ENCODE assay signal across 18 mouse cellular contexts in the genomic region with DNA sequence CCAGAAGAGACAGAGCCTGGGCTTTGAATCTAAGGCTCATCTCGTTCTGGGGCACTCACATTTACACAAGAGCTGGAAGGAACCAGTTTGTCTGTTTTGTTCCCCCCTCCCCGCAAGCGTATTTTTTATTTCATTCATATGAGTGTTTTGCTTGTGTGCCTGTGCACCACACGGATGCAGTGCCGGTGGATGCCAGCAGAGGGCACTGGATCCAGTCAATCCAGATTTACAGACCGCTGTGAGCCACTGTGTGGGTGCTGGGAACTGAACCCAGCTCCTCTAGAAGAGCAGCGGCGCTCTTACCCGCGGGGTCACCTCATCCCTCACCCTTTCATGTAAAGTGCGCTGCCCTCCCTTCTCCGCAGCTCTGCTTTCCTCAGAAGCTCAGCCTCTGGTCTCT. TPM values are rescaled to one million over a fixed set of nuclear protein-coding genes. Genes with fewer than 3 reads are reported as not detected.
DNase-seq lines count a peak whose midpoint lies in the region; ATAC-seq and TF ChIP-seq lines count a peak whose summit lies in the region.
"Had no signal": no experiment of that assay in that cellular context is flagged by ENCODE, and none has a peak within 500 bp of the region (broad histone marks: within the 10 kb centered on the region; RNA-seq: fewer than 3 reads in every experiment).

No protein-coding gene starts in this region.

- peak; percentile 45; the same call in 1 of the 2 replicates for TF ChIP-seq CTCF in hindbrain, postnatal 0 days (IDR thresholded peaks at IDR 0.05; ENCODE audit: low read depth)
- TF ChIP-seq CTCF in midbrain, postnatal 0 days (IDR thresholded peaks at IDR 0.05) = peak; percentile 35

- no peaks in the 10 kb centered on the region for H3K27me3 ChIP-seq in hindbrain, postnatal 0 days (ENCODE audit: insufficient read depth, low read length)
- H3K27me3 ChIP-seq in hindbrain, embryonic 16.5 days (replicated peaks; ENCODE audit: control insufficient read depth, insufficient read depth, low read length) = no peaks in the 10 kb centered on the region; the same call in 1 of the 2 replicates
- H3K27me3 ChIP-seq in midbrain, postnatal 0 days (ENCODE audit: insufficient read depth, low read length) = no peaks in the 10 kb centered on the region
- no peaks in the 10 kb centered on the region for H3K27me3 ChIP-seq in midbrain, embryonic 13.5 days
- no peaks in the 10 kb centered on the region for H3K27me3 ChIP-seq in splenic B cell, adult 2 months (ENCODE audit: control insufficient read depth, insufficient read depth, low read length, poor library complexity, severe bottlenecking)

- no peak overlapping the region for H3K4me2 ChIP-seq in hindbrain, postnatal 0 days (ENCODE audit: low read depth, low read length)
- no peak overlapping the region for H3K4me2 ChIP-seq in hindbrain, embryonic 16.5 days (ENCODE audit: low read length)
- no peak overlapping the region for H3K4me2 ChIP-seq in midbrain, postnatal 0 days (ENCODE audit: low read depth, low read length, poor library complexity, severe bottlenecking)
- H3K4me2 ChIP-seq in midbrain, embryonic 13.5 days (replicated peaks) = no peak overlapping the region

- no peak overlapping the region for H3K4me3 ChIP-seq in hindbrain, postnatal 0 days (ENCODE audit: low read length)
- no peak overlapping the region for H3K4me3 ChIP-seq in hindbrain, embryonic 16.5 days (ENCODE audit: low read length)
- no peak overlapping the region for H3K4me3 ChIP-seq in midbrain, postnatal 0 days (ENCODE audit: low read depth, low read length)
- H3K4me3 ChIP-seq in midbrain, embryonic 13.5 days (replicated peaks) = no peak overlapping the region
- H3K4me3 ChIP-seq: erythroblast, embryonic 14.5 days had no signal

- no peaks in the 10 kb centered on the region for H3K36me3 ChIP-seq in hindbrain, postnatal 0 days (ENCODE audit: insufficient read depth, low read length)
- H3K36me3 ChIP-seq in hindbrain, embryonic 16.5 days (ENCODE audit: control insufficient read depth, insufficient read depth, low read length) = no peaks in the 10 kb centered on the region
- no peaks in the 10 kb centered on the region for H3K36me3 ChIP-seq in midbrain, postnatal 0 days (ENCODE audit: insufficient read depth, low read length)
- H3K36me3 ChIP-seq in midbrain, embryonic 13.5 days = no peaks in the 10 kb centered on the region
- no peaks in the 10 kb centered on the region for H3K36me3 ChIP-seq in splenic B cell, adult 2 months (ENCODE audit: control insufficient read depth, insufficient read depth, low read length, poor library complexity, severe bottlenecking)

- 84% methylated on average over 12 of the region's 12 CpGs for WGBS in hindbrain, postnatal 0 days
- WGBS in hindbrain, embryonic 16.5 days = 80% methylated on average over 12 of the region's 12 CpGs
- 82% methylated on average over 12 of the region's 12 CpGs for WGBS in midbrain, postnatal 0 days
- 87% methylated on average over 12 of the region's 12 CpGs for WGBS in midbrain, embryonic 13.5 days

- H3K4me1 ChIP-seq in hindbrain, postnatal 0 days (ENCODE audit: insufficient read depth, low read length) = peaks cover 17% of the 10 kb centered on the region; the same call in 1 of the 2 replicates
- peaks cover 12% of the 10 kb centered on the region for H3K4me1 ChIP-seq in hindbrain, embryonic 16.5 days (ENCODE audit: control insufficient read depth, insufficient read depth, low read depth, low read length)
- H3K4me1 ChIP-seq in midbrain, postnatal 0 days (ENCODE audit: insufficient read depth, low read length) = peaks cover 3% of the 10 kb centered on the region; the same call in 1 of the 2 replicates
- H3K4me1 ChIP-seq in midbrain, embryonic 13.5 days (replicated peaks) = peaks cover 30% of the 10 kb centered on the region

- H3K9ac ChIP-seq in hindbrain, postnatal 0 days (replicated peaks; ENCODE audit: low read length) = no peak overlapping the region
- H3K9ac ChIP-seq in hindbrain, embryonic 16.5 days (ENCODE audit: low read depth, low read length) = no peak overlapping the region
- no peak overlapping the region for H3K9ac ChIP-seq in midbrain, postnatal 0 days (replicated peaks; ENCODE audit: low read length, poor library complexity, severe bottlenecking)
- no peak overlapping the region for H3K9ac ChIP-seq in midbrain, embryonic 13.5 days (replicated peaks)

- H3K27ac ChIP-seq in hindbrain, postnatal 0 days = no peak overlapping the region
- H3K27ac ChIP-seq in hindbrain, embryonic 16.5 days (ENCODE audit: low read depth, low read length) = no peak overlapping the region
- no peak overlapping the region for H3K27ac ChIP-seq in midbrain, postnatal 0 days (ENCODE audit: low read depth, low read length)
- H3K27ac ChIP-seq in midbrain, embryonic 13.5 days = no peak overlapping the region

- DNase-seq in hindbrain, postnatal 0 days (ENCODE audit: low spot score) = no peak
- no peak for DNase-seq in midbrain, postnatal 0 days (ENCODE audit: low spot score)
- DNase-seq in ZHBTc4 (ENCODE audit: low read depth, low spot score) = peak; percentile 80
- DNase-seq in splenic B cell, adult 2 months (ENCODE audit: low read depth, low spot score) = peak; percentile 26
- DNase-seq in spleen, postnatal 36 days (ENCODE audit: low spot score in 2 of 2) = no peak
- DNase-seq in heart, adult 8-10 months (ENCODE audit: low spot score) = no peak
- DNase-seq: adrenal gland, postnatal 36 days; cerebellum, adult 18-20 months; heart, adult 18-20 months; kidney, adult 18-20 months; layer of hippocampus, adult 9-11 months; lung, adult 18-20 months; right cerebral cortex, postnatal 4 days had no signal

- H3K9me3 ChIP-seq in hindbrain, postnatal 0 days (ENCODE audit: low read length) = no peaks in the 10 kb centered on the region
- no peaks in the 10 kb centered on the region for H3K9me3 ChIP-seq in hindbrain, embryonic 16.5 days (ENCODE audit: control insufficient read depth, low read length)
- 0 out of 2 replicates have a peak, but pooled peaks cover 3% of the 10 kb centered on the region for H3K9me3 ChIP-seq in midbrain, postnatal 0 days (ENCODE audit: low read length)
- no peaks in the 10 kb centered on the region for H3K9me3 ChIP-seq in midbrain, embryonic 13.5 days

- no peak for ATAC-seq in hindbrain, postnatal 0 days
- no peak for ATAC-seq in hindbrain, embryonic 16.5 days
- ATAC-seq in midbrain, postnatal 0 days (ENCODE audit: low FRiP score) = no peak
- ATAC-seq in midbrain, embryonic 13.5 days = no peak

RNA-seq across cellular contexts. Expression of a gene that starts 1.3 kb away (rescaled TPM):
- total RNA-seq in hindbrain, postnatal 0 days (2014; rRNA removed) = 82.6 and 93.4 TPM in 2 replicates
- polyA plus RNA-seq in hindbrain, postnatal 0 days (2015; fragmentation: Nextera tagmentation; extraction: Ambion mirVana) = 59.8 and 62.0 TPM in 2 replicates
- 69.0 and 71.3 TPM in 2 replicates for polyA plus RNA-seq in hindbrain, embryonic 16.5 days (2015; fragmentation: Nextera tagmentation; extraction: Ambion mirVana)
- total RNA-seq in midbrain, postnatal 0 days (2014; rRNA removed) = 49.8 and 61.5 TPM in 2 replicates
- 59.5 and 67.3 TPM in 2 replicates for polyA plus RNA-seq in midbrain, postnatal 0 days (2015; fragmentation: Nextera tagmentation; extraction: Ambion mirVana)
- 65.3 and 72.0 TPM in 2 replicates for polyA plus RNA-seq in midbrain, embryonic 13.5 days (2015; fragmentation: Nextera tagmentation; extraction: Ambion mirVana)
- total RNA-seq in heart, adult 8-10 months (2022) = 10 to 100 TPM; 31.1 to 42.7 (median 38.2) TPM

RNA-seq across cellular contexts. Expression of a gene that starts 35.5 kb away (rescaled TPM):
- total RNA-seq in hindbrain, postnatal 0 days (2014; rRNA removed) = 16.9 and 24.2 TPM in 2 replicates
- polyA plus RNA-seq in hindbrain, postnatal 0 days (2015; fragmentation: Nextera tagmentation; extraction: Ambion mirVana) = 11.3 and 12.1 TPM in 2 replicates
- 5.7 and 8.6 TPM in 2 replicates for polyA plus RNA-seq in hindbrain, embryonic 16.5 days (2015; fragmentation: Nextera tagmentation; extraction: Ambion mirVana)
- total RNA-seq in midbrain, postnatal 0 days (2014; rRNA removed) = 14.5 and 20.4 TPM in 2 replicates
- polyA plus RNA-seq in midbrain, postnatal 0 days (2015; fragmentation: Nextera tagmentation; extraction: Ambion mirVana) = 13.9 and 16.7 TPM in 2 replicates
- polyA plus RNA-seq in midbrain, embryonic 13.5 days (2015; fragmentation: Nextera tagmentation; extraction: Ambion mirVana) = 0.41 and 0.94 TPM in 2 replicates
- total RNA-seq in heart, adult 8-10 months (2022) = not detected
- total RNA-seq: heart, adult 18-20 months; hematopoietic stem cell, adult 5-6 weeks; megakaryocyte-erythroid progenitor cell, adult 5-6 weeks had no signal
- polyA plus RNA-seq: erythroblast, embryonic 14.5 days had no signal

RNA-seq across cellular contexts. Expression of a gene that starts 56.0 kb away (rescaled TPM):
- 19.9 and 21.5 TPM in 2 replicates for total RNA-seq in hindbrain, postnatal 0 days (2014; rRNA removed)
- polyA plus RNA-seq in hindbrain, postnatal 0 days (2015; fragmentation: Nextera tagmentation; extraction: Ambion mirVana) = 13.1 and 13.8 TPM in 2 replicates
- polyA plus RNA-seq in hindbrain, embryonic 16.5 days (2015; fragmentation: Nextera tagmentation; extraction: Ambion mirVana) = 11.8 and 16.2 TPM in 2 replicates
- total RNA-seq in midbrain, postnatal 0 days (2014; rRNA removed) = 31.1 and 43.9 TPM in 2 replicates
- polyA plus RNA-seq in midbrain, postnatal 0 days (2015; fragmentation: Nextera tagmentation; extraction: Ambion mirVana) = 12.5 and 13.8 TPM in 2 replicates
- polyA plus RNA-seq in midbrain, embryonic 13.5 days (2015; fragmentation: Nextera tagmentation; extraction: Ambion mirVana) = 2.9 and 3.4 TPM in 2 replicates
- 1 to 10 TPM; 3.6 to 8.0 (median 4.8) TPM for total RNA-seq in heart, adult 8-10 months (2022)
- polyA plus RNA-seq: erythroblast, embryonic 14.5 days had no signal

Comparison
In these comparisons a context has a peak if more than half of its experiments do, and no peak if none do; other contexts are left out.
1. DNase-seq: peak in ZHBTc4 (single experiment) and splenic B cell, adult 2 months (single experiment); none in hindbrain, postnatal 0 days (single experiment), midbrain, postnatal 0 days (single experiment), spleen, postnatal 36 days (0 of 2) and heart, adult 8-10 months (single experiment).